Mouse (Mus musculus) kidney, postnatal 4 days (tissue): Measurements from ENCODE around the gene Defa31.
"Not testable (repeated sequence)": the region's sequence is repeated elsewhere in the genome, so short reads cannot be mapped to it uniquely, and the experiment has no call there.

Source experiments
- DNase-seq, 2 experiments: peaks; one replicate each; pipeline ENCODE4 v3.0.0; 2021; ENCODE audit warnings: mixed read lengths in 2 of 2

The Defa31 gene

GRCm38 (mm10) chr8:21191314-21191713, at the start of gene Defa31:
Gene Defa31 (plus strand): TSS chr8:21191614.
- DNase-seq, result not testable (repeated sequence)

DNA sequence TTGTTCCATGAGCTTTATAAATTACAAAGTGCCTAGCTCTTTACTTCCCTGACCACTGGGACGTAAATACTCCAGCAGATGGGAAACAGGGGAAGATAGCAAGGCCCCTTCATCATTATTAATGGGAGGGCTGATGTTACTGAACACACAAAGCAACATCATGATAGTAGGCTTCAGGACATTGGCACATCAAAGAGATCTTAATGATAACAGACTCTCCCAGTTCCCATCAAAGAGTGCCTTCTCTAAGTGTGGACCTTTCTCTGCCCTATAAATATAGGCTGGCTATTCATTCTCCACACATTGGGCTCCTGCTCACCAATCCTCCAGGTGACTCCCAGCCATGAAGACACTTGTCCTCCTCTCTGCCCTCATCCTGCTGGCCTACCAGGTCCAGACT, 29.4 kb upstream of the Defa31 start, which contains the start of gene Defa22:
TSS of gene Defa22 (plus strand) at position 301 of the 400 bp plus-strand sequence.
- DNase-seq, result not testable (repeated sequence)

- not testable (repeated sequence) for DNase-seq
Measured at GRCm38 (mm10) chr8:21201261-21201660, 9.8 kb downstream of the Defa31 start, which contains the start of gene Gm15293. Gene Gm15293 (plus strand): TSS chr8:21201561.
